Mouse (Mus musculus): ENCODE data around the gene Tns4.

- TF ChIP-seq POLR2A (IDR thresholded peaks at IDR 0.05; ENCODE audit: control insufficient read depth in 1 of 2, insufficient read depth in 1 of 2, low read depth in 1 of 2, low read length in 2 of 2, poor library complexity in 1 of 2), result no peak
- no peak for TF ChIP-seq TCF12 (IDR thresholded peaks at IDR 0.05; ENCODE audit: low read depth, low read length)
- TF ChIP-seq CTCF (IDR thresholded peaks at IDR 0.05 in 2 of 3, conservative IDR thresholded peaks at IDR 0.05 in 1 of 3; ENCODE audit: control insufficient read depth in 1 of 3, insufficient read depth in 1 of 3, low read depth in 2 of 3, low read length in 3 of 3, poor library complexity in 1 of 3, severe bottlenecking in 1 of 3), result no peak
- no peak for TF ChIP-seq ZMIZ1 (IDR thresholded peaks at IDR 0.05; ENCODE audit: low read depth, low read length)
- no peak for TF ChIP-seq POLR2AphosphoS2 (IDR thresholded peaks at IDR 0.05; ENCODE audit: low read length)
- TF ChIP-seq EP300 (IDR thresholded peaks at IDR 0.05; ENCODE audit: low read depth in 1 of 2, low read length in 2 of 2), result no peak
- no peak for TF ChIP-seq POLR2AphosphoS5 (IDR thresholded peaks at IDR 0.05; ENCODE audit: borderline replicate concordance, low read depth, low read length)
- TF ChIP-seq HCFC1 (IDR thresholded peaks at IDR 0.05; ENCODE audit: low read depth, low read length), result no peak
- TF ChIP-seq ZNF384 (IDR thresholded peaks at IDR 0.05; ENCODE audit: low read depth, low read length), result peak; percentile 45; the same call in 1 of the 2 replicates
- TF ChIP-seq KAT2A (conservative IDR thresholded peaks at IDR 0.05; ENCODE audit: low read depth, low read length), result no peak
- 0 out of 2 replicates have a peak, but pooled peaks have one; percentile 17 for TF ChIP-seq UBTF (IDR thresholded peaks at IDR 0.05; ENCODE audit: borderline replicate concordance, insufficient read depth, low read depth, low read length)
Observed at GRCm38 (mm10) chr11:99022384-99022933, 66.6 kb downstream of the Tns4 start.
